Mouse (Mus musculus) brain, embryonic 14.5 days (tissue): ENCODE data around the gene Srf.

ENCODE experiments used
- CTCF ChIP-seq: fragments of 200-500 bp; IDR thresholded peaks from 2 replicates; pipeline ENCODE4 v1.5.1; 2012; ENCODE audit warnings: inconsistent platforms, mild to moderate bottlenecking, moderate library complexity, borderline replicate concordance; ENCODE audit not compliant: insufficient read depth, insufficient read length; ENCODE audit errors: extremely low read depth
- POLR2A ChIP-seq: fragments of 200-500 bp; IDR thresholded peaks from 2 replicates; pipeline ENCODE4 v1.6.1; 2012; ENCODE audit warnings: mild to moderate bottlenecking, inconsistent platforms, borderline replicate concordance; ENCODE audit not compliant: poor library complexity, insufficient read depth, insufficient read length, severe bottlenecking; ENCODE audit errors: extremely low read depth

DNA sequence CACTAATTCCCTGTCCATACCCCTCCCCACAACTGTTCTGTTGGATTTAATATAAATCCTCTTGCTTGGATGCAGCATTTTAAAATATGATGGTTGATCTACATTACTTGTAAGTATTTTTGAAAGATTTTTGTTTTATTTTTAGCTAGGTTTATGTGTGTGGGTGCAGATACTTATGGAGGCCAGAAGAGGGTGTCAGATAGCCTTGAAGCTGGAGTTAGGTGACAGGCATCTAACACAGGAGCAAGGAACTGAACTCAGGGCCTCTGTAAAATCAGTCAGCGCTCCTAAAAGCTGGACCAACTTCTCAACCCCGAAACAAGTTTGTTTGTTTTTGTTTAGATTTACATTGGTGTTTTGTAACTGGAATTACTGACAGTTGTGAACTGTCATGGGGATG, 44.6 kb upstream of the Srf start:
- TF ChIP-seq CTCF, result no peak; the same call in 1 of the 2 replicates
- no peak for TF ChIP-seq POLR2A
